Mouse (Mus musculus): ENCODE measurements around the gene P2ry2. TPM values are rescaled to one million over a fixed set of nuclear protein-coding genes. Genes with fewer than 3 reads are reported as not detected.

The P2ry2 gene
- polyA plus RNA-seq (2015; fragmentation: Nextera tagmentation; extraction: Ambion mirVana): 0.77 and 1.3 TPM in 2 replicates

GRCm38 (mm10) chr7:101012541-101012940 is at the start of gene P2ry2:
Gene P2ry2, minus strand, starts transcription at chr7:101012866.

GRCm38 (mm10) chr7:100974135-100974903 is 38.3 kb downstream of the P2ry2 start, which contains the start of gene P2ry6:
Gene P2ry6, minus strand, starts transcription at chr7:100974649.

Other genes starting within 250 kb of the P2ry2 start
- 1.4 and 2.8 TPM in 2 replicates for gene Relt, start 149.4 kb downstream of the P2ry2 start, polyA plus RNA-seq (2015; fragmentation: Nextera tagmentation; extraction: Ambion mirVana)
- 10.3 and 13.5 TPM in 2 replicates for gene Arhgef17, start 80.8 kb downstream of the P2ry2 start, polyA plus RNA-seq (2015; fragmentation: Nextera tagmentation; extraction: Ambion mirVana)
- 8.7 and 12.3 TPM in 2 replicates for gene P2ry6, start 38.2 kb downstream of the P2ry2 start, polyA plus RNA-seq (2015; fragmentation: Nextera tagmentation; extraction: Ambion mirVana)
- gene Fchsd2, start 80.0 kb upstream of the P2ry2 start, polyA plus RNA-seq (2015; fragmentation: Nextera tagmentation; extraction: Ambion mirVana): 11.2 and 12.5 TPM in 2 replicates